27 mouse cellular contexts compared by ENCODE assay signal in genomic region chrX:166272646-166273045, GRCm38 (mm10). TPM values are rescaled to one million over a fixed set of nuclear protein-coding genes. Genes with fewer than 3 reads are reported as not detected.
DNase-seq lines count a peak whose midpoint lies in the region; ATAC-seq and TF ChIP-seq lines count a peak whose summit lies in the region.
"Had no signal": no experiment of that assay in that cellular context is flagged by ENCODE, and none has a peak within 500 bp of the region (broad histone marks: within the 10 kb centered on the region; RNA-seq: fewer than 3 reads in every experiment).

No protein-coding gene starts in this region.

- H3K4me3 ChIP-seq in forebrain, embryonic 13.5 days, result no peak overlapping the region
- H3K4me3 ChIP-seq in forebrain, embryonic 10.5 days, result no peak overlapping the region
- H3K4me3 ChIP-seq in hindbrain, embryonic 16.5 days (ENCODE audit: low read length), result no peak overlapping the region
- H3K4me3 ChIP-seq in hindbrain, embryonic 11.5 days (ENCODE audit: low read depth, low read length), result no peak overlapping the region
- H3K4me3 ChIP-seq in midbrain, embryonic 14.5 days (replicated peaks; ENCODE audit: low read depth, low read length), result no peak overlapping the region
- no peak overlapping the region for H3K4me3 ChIP-seq in midbrain, embryonic 13.5 days (replicated peaks)
- no peak overlapping the region for H3K4me3 ChIP-seq in olfactory bulb, adult 2 months (ENCODE audit: insufficient read depth, low read depth, low read length)
- H3K4me3 ChIP-seq in stomach, postnatal 0 days (ENCODE audit: low read depth, low read length), result no peak overlapping the region
- H3K4me3 ChIP-seq: erythroblast, embryonic 14.5 days; heart, adult 2 months; heart, embryonic 12.5 days; kidney, embryonic 15.5 days; liver, embryonic 15.5 days; lung, embryonic 15.5 days; neural tube, embryonic 15.5 days; stomach, embryonic 15.5 days had no signal

- no peak for TF ChIP-seq EP300 in stomach, postnatal 0 days (optimal IDR thresholded peaks at IDR 0.05)

- no peak overlapping the region for H3K9ac ChIP-seq in forebrain, embryonic 13.5 days
- H3K9ac ChIP-seq in hindbrain, embryonic 16.5 days (ENCODE audit: low read depth, low read length), result no peak overlapping the region
- no peak overlapping the region for H3K9ac ChIP-seq in hindbrain, embryonic 11.5 days (ENCODE audit: low read depth, low read length)
- H3K9ac ChIP-seq in midbrain, embryonic 14.5 days (replicated peaks; ENCODE audit: low read length), result no peak overlapping the region
- no peak overlapping the region for H3K9ac ChIP-seq in midbrain, embryonic 13.5 days (replicated peaks)
- no peak overlapping the region for H3K9ac ChIP-seq in stomach, postnatal 0 days (ENCODE audit: low read length)
- H3K9ac ChIP-seq: heart, embryonic 12.5 days; kidney, embryonic 15.5 days; liver, embryonic 15.5 days; lung, embryonic 15.5 days; neural tube, embryonic 15.5 days; stomach, embryonic 15.5 days had no signal

- peak; percentile 31; the same call in 1 of the 2 replicates for ATAC-seq in forebrain, embryonic 13.5 days
- no peak for ATAC-seq in hindbrain, embryonic 16.5 days
- ATAC-seq in hindbrain, embryonic 11.5 days (ENCODE audit: low FRiP score), result no peak
- no peak for ATAC-seq in midbrain, embryonic 14.5 days (ENCODE audit: low FRiP score, low TSS enrichment)
- no peak for ATAC-seq in midbrain, embryonic 13.5 days
- ATAC-seq in stomach, postnatal 0 days (ENCODE audit: low FRiP score, low TSS enrichment), result no peak
- ATAC-seq: Patski had no signal

- H3K4me1 ChIP-seq in forebrain, embryonic 13.5 days, result peaks cover 18% of the 10 kb centered on the region
- H3K4me1 ChIP-seq in forebrain, embryonic 10.5 days, result peaks cover 8% of the 10 kb centered on the region
- H3K4me1 ChIP-seq in hindbrain, embryonic 16.5 days (ENCODE audit: control insufficient read depth, insufficient read depth, low read depth, low read length), result no peaks in the 10 kb centered on the region
- no peaks in the 10 kb centered on the region for H3K4me1 ChIP-seq in hindbrain, embryonic 11.5 days (replicated peaks; ENCODE audit: control insufficient read depth, insufficient read depth, low read length)
- H3K4me1 ChIP-seq in midbrain, embryonic 14.5 days (ENCODE audit: control insufficient read depth, insufficient read depth, low read length), result peaks cover 6% of the 10 kb centered on the region
- H3K4me1 ChIP-seq in midbrain, embryonic 13.5 days (replicated peaks), result peaks cover 10% of the 10 kb centered on the region
- H3K4me1 ChIP-seq in olfactory bulb, adult 2 months (ENCODE audit: control insufficient read depth, insufficient read depth, low read length), result no peaks in the 10 kb centered on the region
- no peaks in the 10 kb centered on the region for H3K4me1 ChIP-seq in stomach, postnatal 0 days (replicated peaks; ENCODE audit: control insufficient read depth, insufficient read depth)
- H3K4me1 ChIP-seq: heart, embryonic 12.5 days; kidney, embryonic 15.5 days; liver, embryonic 15.5 days; stomach, embryonic 15.5 days had no signal

- H3K4me2 ChIP-seq in forebrain, embryonic 13.5 days, result no peak overlapping the region
- H3K4me2 ChIP-seq in hindbrain, embryonic 16.5 days (ENCODE audit: low read length), result no peak overlapping the region
- no peak overlapping the region for H3K4me2 ChIP-seq in hindbrain, embryonic 11.5 days (replicated peaks; ENCODE audit: low read depth, low read length)
- no peak overlapping the region for H3K4me2 ChIP-seq in midbrain, embryonic 14.5 days (ENCODE audit: low read length)
- no peak overlapping the region for H3K4me2 ChIP-seq in midbrain, embryonic 13.5 days (replicated peaks)
- no peak overlapping the region for H3K4me2 ChIP-seq in stomach, postnatal 0 days (replicated peaks; ENCODE audit: low read depth)
- H3K4me2 ChIP-seq: heart, embryonic 12.5 days; kidney, embryonic 15.5 days; liver, embryonic 15.5 days; lung, embryonic 15.5 days; midbrain, embryonic 11.5 days; neural tube, embryonic 15.5 days; stomach, embryonic 15.5 days had no signal

- no peaks in the 10 kb centered on the region for H3K36me3 ChIP-seq in forebrain, embryonic 13.5 days (ENCODE audit: poor library complexity, severe bottlenecking)
- H3K36me3 ChIP-seq in forebrain, embryonic 10.5 days (replicated peaks), result no peaks in the 10 kb centered on the region
- H3K36me3 ChIP-seq in hindbrain, embryonic 16.5 days (ENCODE audit: control insufficient read depth, insufficient read depth, low read length), result no peaks in the 10 kb centered on the region
- no peaks in the 10 kb centered on the region for H3K36me3 ChIP-seq in hindbrain, embryonic 11.5 days (ENCODE audit: control insufficient read depth, insufficient read depth, low read length)
- no peaks in the 10 kb centered on the region for H3K36me3 ChIP-seq in midbrain, embryonic 14.5 days (ENCODE audit: control insufficient read depth, insufficient read depth, low read length)
- H3K36me3 ChIP-seq in midbrain, embryonic 13.5 days, result no peaks in the 10 kb centered on the region
- no peaks in the 10 kb centered on the region for H3K36me3 ChIP-seq in stomach, postnatal 0 days (ENCODE audit: control insufficient read depth, insufficient read depth, low read length)
- H3K36me3 ChIP-seq: heart, embryonic 12.5 days; kidney, embryonic 15.5 days; liver, embryonic 15.5 days; lung, embryonic 15.5 days; neural tube, embryonic 15.5 days; stomach, embryonic 15.5 days had no signal

- H3K27ac ChIP-seq in forebrain, embryonic 13.5 days, result peak overlapping the region; percentile 65
- H3K27ac ChIP-seq in forebrain, embryonic 10.5 days, result no peak overlapping the region
- peak overlapping the region; percentile 31; the same call in 1 of the 2 replicates for H3K27ac ChIP-seq in hindbrain, embryonic 16.5 days (ENCODE audit: low read depth, low read length)
- H3K27ac ChIP-seq in hindbrain, embryonic 11.5 days (ENCODE audit: low read depth, low read length), result no peak overlapping the region
- no peak overlapping the region for H3K27ac ChIP-seq in midbrain, embryonic 14.5 days (replicated peaks; ENCODE audit: low read depth, low read length)
- H3K27ac ChIP-seq in midbrain, embryonic 13.5 days, result no peak overlapping the region
- H3K27ac ChIP-seq in olfactory bulb, adult 2 months (ENCODE audit: insufficient read depth, low read depth, low read length), result peak overlapping the region; percentile 57; the same call in 1 of the 2 replicates
- no peak overlapping the region for H3K27ac ChIP-seq in stomach, postnatal 0 days (replicated peaks)
- H3K27ac ChIP-seq: heart, adult 2 months; kidney, embryonic 15.5 days; liver, embryonic 15.5 days had no signal

- DNase-seq in forebrain, embryonic 10.5 days (ENCODE audit: extremely low spot score, low spot score), result no peak
- DNase-seq in hindbrain, embryonic 11.5 days (ENCODE audit: low spot score), result no peak
- DNase-seq in midbrain, embryonic 14.5 days, result peak; percentile 56
- no peak for DNase-seq in stomach, postnatal 0 days (ENCODE audit: low spot score)
- DNase-seq: adrenal gland, postnatal 10 days; cerebellum, adult 11 months; cerebellum, adult 9-11 months; heart, adult 2 months; heart, postnatal 4 days; kidney, adult 18-20 months; kidney, postnatal 25 days; lung, postnatal 36 days; right cerebral cortex, postnatal 25 days; thymus, postnatal 25 days had no signal

- H3K27me3 ChIP-seq in forebrain, embryonic 13.5 days, result peaks cover 3% of the 10 kb centered on the region; the same call in 1 of the 2 replicates
- peaks cover 92% of the 10 kb centered on the region for H3K27me3 ChIP-seq in forebrain, embryonic 10.5 days (ENCODE audit: poor library complexity, severe bottlenecking)
- peaks cover 2% of the 10 kb centered on the region; the same call in 1 of the 2 replicates for H3K27me3 ChIP-seq in hindbrain, embryonic 16.5 days (replicated peaks; ENCODE audit: control insufficient read depth, insufficient read depth, low read length)
- no peaks in the 10 kb centered on the region for H3K27me3 ChIP-seq in hindbrain, embryonic 11.5 days (ENCODE audit: control insufficient read depth, insufficient read depth, low read length)
- H3K27me3 ChIP-seq in midbrain, embryonic 14.5 days (ENCODE audit: control insufficient read depth, insufficient read depth, low read length), result no peaks in the 10 kb centered on the region
- peaks cover 10% of the 10 kb centered on the region; the same call in 1 of the 2 replicates for H3K27me3 ChIP-seq in midbrain, embryonic 13.5 days
- H3K27me3 ChIP-seq in stomach, postnatal 0 days (ENCODE audit: control insufficient read depth, insufficient read depth, low read length), result no peaks in the 10 kb centered on the region
- H3K27me3 ChIP-seq: heart, embryonic 12.5 days; liver, embryonic 15.5 days; lung, embryonic 15.5 days; neural tube, embryonic 15.5 days; Patski; stomach, embryonic 15.5 days had no signal

- no peaks in the 10 kb centered on the region for H3K9me3 ChIP-seq in forebrain, embryonic 13.5 days (replicated peaks)
- no peaks in the 10 kb centered on the region for H3K9me3 ChIP-seq in forebrain, embryonic 10.5 days
- H3K9me3 ChIP-seq in hindbrain, embryonic 16.5 days (ENCODE audit: control insufficient read depth, low read length), result no peaks in the 10 kb centered on the region
- H3K9me3 ChIP-seq in hindbrain, embryonic 11.5 days (ENCODE audit: control insufficient read depth, low read length), result no peaks in the 10 kb centered on the region
- no peaks in the 10 kb centered on the region for H3K9me3 ChIP-seq in midbrain, embryonic 14.5 days (ENCODE audit: control insufficient read depth, low read length)
- no peaks in the 10 kb centered on the region for H3K9me3 ChIP-seq in midbrain, embryonic 13.5 days
- no peaks in the 10 kb centered on the region for H3K9me3 ChIP-seq in stomach, postnatal 0 days (ENCODE audit: control insufficient read depth, low read length)
- H3K9me3 ChIP-seq: heart, embryonic 12.5 days; kidney, embryonic 15.5 days; liver, embryonic 15.5 days; lung, embryonic 15.5 days; neural tube, embryonic 15.5 days; stomach, embryonic 15.5 days had no signal

- WGBS in forebrain, embryonic 13.5 days, result 47% methylated on average over 6 of the region's 6 CpGs
- 92% methylated on average over 6 of the region's 6 CpGs for WGBS in forebrain, embryonic 10.5 days
- WGBS in hindbrain, embryonic 16.5 days, result 60% methylated on average over 6 of the region's 6 CpGs
- WGBS in hindbrain, embryonic 11.5 days, result 89% methylated on average over 6 of the region's 6 CpGs
- 65% methylated on average over 6 of the region's 6 CpGs for WGBS in midbrain, embryonic 14.5 days
- 67% methylated on average over 6 of the region's 6 CpGs for WGBS in midbrain, embryonic 13.5 days
- 59% methylated on average over 6 of the region's 6 CpGs for WGBS in olfactory bulb, adult 2 months
- WGBS in stomach, postnatal 0 days, result 54% methylated on average over 6 of the region's 6 CpGs

- no peak for TF ChIP-seq CTCF in olfactory bulb, adult 2 months (IDR thresholded peaks at IDR 0.05; ENCODE audit: insufficient read depth, low read depth, low read length)
- no peak for TF ChIP-seq CTCF in stomach, postnatal 0 days (IDR thresholded peaks at IDR 0.05; ENCODE audit: low read depth)

- TF ChIP-seq POLR2A in olfactory bulb, adult 2 months (IDR thresholded peaks at IDR 0.05; ENCODE audit: insufficient read depth, low read depth, low read length), result no peak

RNA-seq across cellular contexts. Expression of gene Gpm6b, which starts 33.9 kb away (rescaled TPM):
- 331 and 351 TPM in 2 replicates for polyA plus RNA-seq in forebrain, embryonic 13.5 days (2015; fragmentation: Nextera tagmentation; extraction: Ambion mirVana)
- 37.1 and 43.5 TPM in 2 replicates for polyA plus RNA-seq in forebrain, embryonic 10.5 days (2016; fragmentation: Nextera tagmentation; extraction: Ambion mirVana)
- polyA plus RNA-seq in hindbrain, embryonic 16.5 days (2015; fragmentation: Nextera tagmentation; extraction: Ambion mirVana), result 303 and 312 TPM in 2 replicates
- polyA plus RNA-seq in hindbrain, embryonic 11.5 days (2014; fragmentation: Nextera tagmentation; extraction: Ambion mirVana), result 157 and 176 TPM in 2 replicates
- polyA plus RNA-seq in midbrain, embryonic 14.5 days (2014; fragmentation: Nextera tagmentation; extraction: Ambion mirVana), result 227 and 249 TPM in 2 replicates
- polyA plus RNA-seq in midbrain, embryonic 13.5 days (2015; fragmentation: Nextera tagmentation; extraction: Ambion mirVana), result 271 and 286 TPM in 2 replicates
- 307 and 403 TPM in 2 replicates for polyA plus RNA-seq in olfactory bulb, adult 2 months (2012; ENCODE audit: insufficient read depth, insufficient read length, low replicate concordance, missing spikeins)
- polyA plus RNA-seq in stomach, postnatal 0 days (2015; fragmentation: Nextera tagmentation; extraction: Ambion mirVana), result 19.6 and 21.9 TPM in 2 replicates

Comparison
In these comparisons a context has a peak if more than half of its experiments do, and no peak if none do; other contexts are left out.
1. H3K27ac ChIP-seq: peak in forebrain, embryonic 13.5 days (single experiment), hindbrain, embryonic 16.5 days (single experiment) and olfactory bulb, adult 2 months (single experiment); none in forebrain, embryonic 10.5 days (single experiment), hindbrain, embryonic 11.5 days (single experiment), midbrain, embryonic 14.5 days (single experiment), midbrain, embryonic 13.5 days (single experiment) and stomach, postnatal 0 days (single experiment).